Mouse (Mus musculus): ENCODE measurements around the gene Dusp3. TPM values are rescaled to one million over a fixed set of nuclear protein-coding genes. Genes with fewer than 3 reads are reported as not detected.
A peak's percentile ranks its signal among the peaks of the same experiment; 100 is the strongest.

The Dusp3 gene
- polyA plus RNA-seq, 1 experiment from 2014 or later: 21.7 TPM

GRCm38 (mm10) chr11:101984054-101985025 is 2.5 kb downstream of the Dusp3 start, which contains the start of gene Cfap97d1:
TSS of gene Cfap97d1 (plus strand) at chr11:101984279.
- Histone ChIP-seq H3K36me3 (ENCODE audit: control insufficient read depth, insufficient read depth, low read length) (0 out of 2 replicates have a peak, but pooled peaks cover 2% of the 10 kb centered on the region), H3K9ac (ENCODE audit: low read length) (peak within 1 kb of the TSS; percentile 86), H3K9me3 (ENCODE audit: control insufficient read depth, low read length) (no peaks in the 10 kb centered on the region), H3K4me3 (ENCODE audit: low read length) (peak within 1 kb of the TSS; percentile 72), H3K27me3 (ENCODE audit: control insufficient read depth, insufficient read depth, low read depth, low read length) (no peaks in the 10 kb centered on the region; the same call in 1 of the 2 replicates), H3K27ac (ENCODE audit: low read length) (peak within 1 kb of the TSS; percentile 88), H3K4me2 (ENCODE audit: low read depth, low read length) (peak within 1 kb of the TSS; percentile 100), H3K4me1 (replicated peaks; ENCODE audit: control insufficient read depth, insufficient read depth, low read length) (peaks cover 26% of the 10 kb centered on the region)
- ATAC-seq (ENCODE audit: low read depth): peak; percentile 83
- under 1% methylated on average over 70 of the region's 71 CpGs for WGBS

- no peak overlapping the region; the same call in 1 of the 2 replicates for H3K9ac ChIP-seq (ENCODE audit: low read length)
- H3K9me3 ChIP-seq (ENCODE audit: control insufficient read depth, low read length): no peaks in the 10 kb centered on the region
- ATAC-seq (ENCODE audit: low read depth): no peak
- 0 out of 2 replicates have a peak, but pooled peaks cover 2% of the 10 kb centered on the region for H3K36me3 ChIP-seq (ENCODE audit: control insufficient read depth, insufficient read depth, low read length)
- 51% methylated on average over 10 of the region's 10 CpGs for WGBS
- H3K27me3 ChIP-seq (ENCODE audit: control insufficient read depth, insufficient read depth, low read depth, low read length): no peaks in the 10 kb centered on the region; the same call in 1 of the 2 replicates
- peak overlapping the region; percentile 88 for H3K27ac ChIP-seq (ENCODE audit: low read length)
- peaks cover 26% of the 10 kb centered on the region for H3K4me1 ChIP-seq (replicated peaks; ENCODE audit: control insufficient read depth, insufficient read depth, low read length)
- peak overlapping the region; percentile 44 for H3K4me2 ChIP-seq (ENCODE audit: low read depth, low read length)
- peak overlapping the region; percentile 5; the same call in 1 of the 2 replicates for H3K4me3 ChIP-seq (ENCODE audit: low read length)
Measured at GRCm38 (mm10) chr11:101983431-101983921, 3.3 kb downstream of the Dusp3 start.

GRCm38 (mm10) chr11:101982981-101983411 is 3.8 kb downstream of the Dusp3 start:
- Histone ChIP-seq H3K36me3 (ENCODE audit: control insufficient read depth, insufficient read depth, low read length) (0 out of 2 replicates have a peak, but pooled peaks cover 2% of the 10 kb centered on the region), H3K4me1 (replicated peaks; ENCODE audit: control insufficient read depth, insufficient read depth, low read length) (peaks cover 26% of the 10 kb centered on the region), H3K4me3 (ENCODE audit: low read length) (no peak overlapping the region), H3K27ac (ENCODE audit: low read length) (peak overlapping the region; percentile 88; the same call in 1 of the 2 replicates), H3K4me2 (ENCODE audit: low read depth, low read length) (peak overlapping the region; percentile 44), H3K27me3 (ENCODE audit: control insufficient read depth, insufficient read depth, low read depth, low read length) (no peaks in the 10 kb centered on the region; the same call in 1 of the 2 replicates), H3K9ac (ENCODE audit: low read length) (no peak overlapping the region; the same call in 1 of the 2 replicates), H3K9me3 (ENCODE audit: control insufficient read depth, low read length) (no peaks in the 10 kb centered on the region)
- 38% methylated on average over 5 of the region's 6 CpGs for WGBS
- ATAC-seq (ENCODE audit: low read depth): no peak

- H3K36me3 ChIP-seq (ENCODE audit: control insufficient read depth, insufficient read depth, low read length): 0 out of 2 replicates have a peak, but pooled peaks cover 3% of the 10 kb centered on the region
- H3K27ac ChIP-seq (ENCODE audit: low read length): no peak overlapping the region
- peaks cover 26% of the 10 kb centered on the region for H3K4me1 ChIP-seq (replicated peaks; ENCODE audit: control insufficient read depth, insufficient read depth, low read length)
- no peak overlapping the region for H3K4me2 ChIP-seq (ENCODE audit: low read depth, low read length)
- H3K9ac ChIP-seq (ENCODE audit: low read length): no peak overlapping the region
- no peaks in the 10 kb centered on the region for H3K9me3 ChIP-seq (ENCODE audit: control insufficient read depth, low read length)
- WGBS: 69% methylated on average over 11 of the region's 12 CpGs
- no peak for ATAC-seq (ENCODE audit: low read depth)
- H3K27me3 ChIP-seq (ENCODE audit: control insufficient read depth, insufficient read depth, low read depth, low read length): no peaks in the 10 kb centered on the region; the same call in 1 of the 2 replicates
- no peak overlapping the region for H3K4me3 ChIP-seq (ENCODE audit: low read length)
Measured at GRCm38 (mm10) chr11:101981850-101982249, 5.0 kb downstream of the Dusp3 start.

- Histone ChIP-seq H3K4me2 (ENCODE audit: low read depth, low read length) (no peak overlapping the region), H3K27ac (ENCODE audit: low read length) (no peak overlapping the region), H3K9ac (ENCODE audit: low read length) (no peak overlapping the region), H3K4me1 (replicated peaks; ENCODE audit: control insufficient read depth, insufficient read depth, low read length) (peaks cover 19% of the 10 kb centered on the region), H3K4me3 (ENCODE audit: low read length) (no peak overlapping the region), H3K9me3 (ENCODE audit: control insufficient read depth, low read length) (no peaks in the 10 kb centered on the region), H3K27me3 (ENCODE audit: control insufficient read depth, insufficient read depth, low read depth, low read length) (no peaks in the 10 kb centered on the region; the same call in 1 of the 2 replicates), H3K36me3 (ENCODE audit: control insufficient read depth, insufficient read depth, low read length) (0 out of 2 replicates have a peak, but pooled peaks cover 6% of the 10 kb centered on the region)
- 80% methylated on average over 9 of the region's 9 CpGs for WGBS
- no peak for ATAC-seq (ENCODE audit: low read depth)
Measured at GRCm38 (mm10) chr11:101980603-101981157, 6.1 kb downstream of the Dusp3 start.

GRCm38 (mm10) chr11:101979140-101979539 is 7.7 kb downstream of the Dusp3 start:
- no peak overlapping the region for H3K9ac ChIP-seq (ENCODE audit: low read length)
- no peak overlapping the region for H3K4me2 ChIP-seq (ENCODE audit: low read depth, low read length)
- H3K27me3 ChIP-seq (ENCODE audit: control insufficient read depth, insufficient read depth, low read depth, low read length): no peaks in the 10 kb centered on the region
- WGBS: 81% methylated on average over 5 of the region's 5 CpGs
- no peak overlapping the region for H3K27ac ChIP-seq (ENCODE audit: low read length)
- H3K36me3 ChIP-seq (ENCODE audit: control insufficient read depth, insufficient read depth, low read length): 0 out of 2 replicates have a peak, but pooled peaks cover 6% of the 10 kb centered on the region
- H3K9me3 ChIP-seq (ENCODE audit: control insufficient read depth, low read length): no peaks in the 10 kb centered on the region
- no peak for ATAC-seq (ENCODE audit: low read depth)
- H3K4me1 ChIP-seq (replicated peaks; ENCODE audit: control insufficient read depth, insufficient read depth, low read length): peaks cover 9% of the 10 kb centered on the region
- H3K4me3 ChIP-seq (ENCODE audit: low read length): no peak overlapping the region

- no peaks in the 10 kb centered on the region for H3K27me3 ChIP-seq (ENCODE audit: control insufficient read depth, insufficient read depth, low read depth, low read length)
- no peak overlapping the region for H3K27ac ChIP-seq (ENCODE audit: low read length)
- ATAC-seq (ENCODE audit: low read depth): no peak
- no peak overlapping the region for H3K9ac ChIP-seq (ENCODE audit: low read length)
- no peaks in the 10 kb centered on the region for H3K9me3 ChIP-seq (ENCODE audit: control insufficient read depth, low read length)
- H3K4me3 ChIP-seq (ENCODE audit: low read length): no peak overlapping the region
- H3K36me3 ChIP-seq (ENCODE audit: control insufficient read depth, insufficient read depth, low read length): 0 out of 2 replicates have a peak, but pooled peaks cover 8% of the 10 kb centered on the region
- 93% methylated on average over 7 of the region's 7 CpGs for WGBS
- no peak overlapping the region for H3K4me2 ChIP-seq (ENCODE audit: low read depth, low read length)
- no peaks in the 10 kb centered on the region for H3K4me1 ChIP-seq (replicated peaks; ENCODE audit: control insufficient read depth, insufficient read depth, low read length)
Measured at GRCm38 (mm10) chr11:101976949-101977348, 9.9 kb downstream of the Dusp3 start.

- no peaks in the 10 kb centered on the region for H3K27me3 ChIP-seq (ENCODE audit: control insufficient read depth, insufficient read depth, low read depth, low read length)
- no peak overlapping the region for H3K4me2 ChIP-seq (ENCODE audit: low read depth, low read length)
- ATAC-seq (ENCODE audit: low read depth): no peak
- 0 out of 2 replicates have a peak, but pooled peaks cover 6% of the 10 kb centered on the region for H3K36me3 ChIP-seq (ENCODE audit: control insufficient read depth, insufficient read depth, low read length)
- no peak overlapping the region for H3K27ac ChIP-seq (ENCODE audit: low read length)
- 54% methylated on average over 9 of the region's 9 CpGs for WGBS
- no peak overlapping the region for H3K9ac ChIP-seq (ENCODE audit: low read length)
- no peaks in the 10 kb centered on the region for H3K4me1 ChIP-seq (replicated peaks; ENCODE audit: control insufficient read depth, insufficient read depth, low read length)
- H3K9me3 ChIP-seq (ENCODE audit: control insufficient read depth, low read length): no peaks in the 10 kb centered on the region
- no peak overlapping the region for H3K4me3 ChIP-seq (ENCODE audit: low read length)
Measured at GRCm38 (mm10) chr11:101974923-101975322, 11.9 kb downstream of the Dusp3 start.

Measured in lung, embryonic 16.5 days (tissue).